Mouse (Mus musculus): ENCODE results near the gene Cdc42se1. TPM values are rescaled to one million over a fixed set of nuclear protein-coding genes. Genes with fewer than 3 reads are reported as not detected.

The Cdc42se1 gene
- polyA plus RNA-seq, 1 experiment from 2014 or later = 59.4 TPM

- peak overlapping the region; percentile 51 for H3K4me2 ChIP-seq (replicated peaks; ENCODE audit: low read depth)
- peak; percentile 91 for TF ChIP-seq CTCF (IDR thresholded peaks at IDR 0.05; ENCODE audit: low read depth)
- no peaks in the 10 kb centered on the region for H3K9me3 ChIP-seq (ENCODE audit: control insufficient read depth)
- ATAC-seq = peak; percentile 84
- no peak overlapping the region for H3K4me3 ChIP-seq (ENCODE audit: low read depth, low read length)
- peaks cover 37% of the 10 kb centered on the region for H3K36me3 ChIP-seq (ENCODE audit: control insufficient read depth, insufficient read depth)
- WGBS = 38% methylated on average over 11 of the region's 11 CpGs
- H3K4me1 ChIP-seq (replicated peaks; ENCODE audit: control insufficient read depth, insufficient read depth, low read length) = no peaks in the 10 kb centered on the region
- H3K9ac ChIP-seq (ENCODE audit: low read depth, low read length) = no peak overlapping the region
- H3K27me3 ChIP-seq (replicated peaks; ENCODE audit: control insufficient read depth, insufficient read depth, low read length) = no peaks in the 10 kb centered on the region
- H3K27ac ChIP-seq (ENCODE audit: low read depth, low read length) = peak overlapping the region; percentile 30
Measured at GRCm38 (mm10) chr3:95263089-95263739, 34.7 kb downstream of the Cdc42se1 start.

- no peaks in the 10 kb centered on the region for H3K4me1 ChIP-seq (replicated peaks; ENCODE audit: control insufficient read depth, insufficient read depth, low read length)
- no peaks in the 10 kb centered on the region for H3K9me3 ChIP-seq (ENCODE audit: control insufficient read depth)
- peaks cover 29% of the 10 kb centered on the region for H3K36me3 ChIP-seq (ENCODE audit: control insufficient read depth, insufficient read depth)
- H3K27ac ChIP-seq (ENCODE audit: low read depth, low read length) = no peak overlapping the region
- no peak for ATAC-seq
- H3K4me2 ChIP-seq (replicated peaks; ENCODE audit: low read depth) = no peak overlapping the region
- no peak for TF ChIP-seq CTCF (IDR thresholded peaks at IDR 0.05; ENCODE audit: low read depth)
- no peak overlapping the region for H3K9ac ChIP-seq (ENCODE audit: low read depth, low read length)
- no peaks in the 10 kb centered on the region for H3K27me3 ChIP-seq (replicated peaks; ENCODE audit: control insufficient read depth, insufficient read depth, low read length)
- 84% methylated on average over 1 of the region's 1 CpGs for WGBS
- H3K4me3 ChIP-seq (ENCODE audit: low read depth, low read length) = no peak overlapping the region
Measured at GRCm38 (mm10) chr3:95264724-95265123, 36.2 kb downstream of the Cdc42se1 start.

- Histone ChIP-seq H3K4me1 (replicated peaks; ENCODE audit: control insufficient read depth, insufficient read depth, low read length) (no peaks in the 10 kb centered on the region), H3K9me3 (ENCODE audit: control insufficient read depth) (no peaks in the 10 kb centered on the region), H3K27ac (ENCODE audit: low read depth, low read length) (no peak overlapping the region), H3K27me3 (replicated peaks; ENCODE audit: control insufficient read depth, insufficient read depth, low read length) (no peaks in the 10 kb centered on the region), H3K4me3 (ENCODE audit: low read depth, low read length) (no peak overlapping the region), H3K9ac (ENCODE audit: low read depth, low read length) (no peak overlapping the region), H3K4me2 (replicated peaks; ENCODE audit: low read depth) (no peak overlapping the region), H3K36me3 (ENCODE audit: control insufficient read depth, insufficient read depth) (peaks cover 26% of the 10 kb centered on the region)
- no peak for TF ChIP-seq CTCF (IDR thresholded peaks at IDR 0.05; ENCODE audit: low read depth)
- 92% methylated on average over 3 of the region's 3 CpGs for WGBS
- ATAC-seq = no peak
Measured at GRCm38 (mm10) chr3:95266052-95266451, 37.5 kb downstream of the Cdc42se1 start.

- no peak overlapping the region for H3K9ac ChIP-seq (ENCODE audit: low read depth, low read length)
- peaks cover 20% of the 10 kb centered on the region for H3K36me3 ChIP-seq (ENCODE audit: control insufficient read depth, insufficient read depth)
- no peaks in the 10 kb centered on the region for H3K4me1 ChIP-seq (replicated peaks; ENCODE audit: control insufficient read depth, insufficient read depth, low read length)
- no peaks in the 10 kb centered on the region for H3K27me3 ChIP-seq (replicated peaks; ENCODE audit: control insufficient read depth, insufficient read depth, low read length)
- 0 out of 2 replicates have a peak overlapping the region, but pooled peaks have one; percentile 35 for H3K27ac ChIP-seq (ENCODE audit: low read depth, low read length)
- ATAC-seq = peak; percentile 23; the same call in 1 of the 2 replicates
- H3K4me3 ChIP-seq (ENCODE audit: low read depth, low read length) = no peak overlapping the region
- H3K4me2 ChIP-seq (replicated peaks; ENCODE audit: low read depth) = no peak overlapping the region
- TF ChIP-seq CTCF (IDR thresholded peaks at IDR 0.05; ENCODE audit: low read depth) = no peak
- H3K9me3 ChIP-seq (ENCODE audit: control insufficient read depth) = no peaks in the 10 kb centered on the region
Measured at GRCm38 (mm10) chr3:95267855-95268254, 39.3 kb downstream of the Cdc42se1 start.

- no peak for TF ChIP-seq CTCF (IDR thresholded peaks at IDR 0.05; ENCODE audit: low read depth)
- no peaks in the 10 kb centered on the region for H3K9me3 ChIP-seq (ENCODE audit: control insufficient read depth)
- H3K4me2 ChIP-seq (replicated peaks; ENCODE audit: low read depth) = no peak overlapping the region
- H3K9ac ChIP-seq (ENCODE audit: low read depth, low read length) = no peak overlapping the region
- no peak overlapping the region for H3K4me3 ChIP-seq (ENCODE audit: low read depth, low read length)
- H3K36me3 ChIP-seq (ENCODE audit: control insufficient read depth, insufficient read depth) = peaks cover 20% of the 10 kb centered on the region
- no peaks in the 10 kb centered on the region for H3K27me3 ChIP-seq (replicated peaks; ENCODE audit: control insufficient read depth, insufficient read depth, low read length)
- H3K27ac ChIP-seq (ENCODE audit: low read depth, low read length) = no peak overlapping the region
- 91% methylated on average over 5 of the region's 5 CpGs for WGBS
- no peaks in the 10 kb centered on the region for H3K4me1 ChIP-seq (replicated peaks; ENCODE audit: control insufficient read depth, insufficient read depth, low read length)
- no peak for ATAC-seq
Measured at GRCm38 (mm10) chr3:95269789-95270188, 41.3 kb downstream of the Cdc42se1 start.

DNA sequence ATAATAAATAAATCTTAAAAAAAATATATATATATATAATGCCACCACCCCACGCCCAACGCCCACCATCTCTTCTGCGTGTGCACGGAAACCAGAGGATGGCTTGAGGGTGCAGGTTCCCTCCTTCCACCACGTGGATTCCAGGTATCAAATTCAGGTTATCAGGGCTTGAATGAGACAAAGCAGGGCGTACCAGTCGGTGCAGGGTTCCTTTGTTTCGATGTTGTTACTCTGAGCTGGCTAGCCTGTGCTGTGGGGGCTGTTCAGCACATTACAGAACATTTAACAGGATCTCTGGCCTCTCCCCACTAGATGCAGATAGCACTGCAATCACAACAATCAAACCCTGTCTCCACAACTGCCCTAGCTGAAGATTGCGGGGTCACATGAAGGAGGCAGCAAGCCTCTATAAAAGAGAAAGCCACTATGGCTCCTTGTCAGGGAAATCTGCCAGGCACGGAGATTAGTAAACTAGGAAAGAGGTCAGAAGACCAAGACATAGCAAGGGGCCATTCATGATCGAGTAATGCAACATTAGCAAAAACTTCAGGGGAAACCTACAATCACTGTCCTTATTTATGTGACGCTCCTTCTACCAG, 42.3 kb downstream of the Cdc42se1 start:
- H3K4me3 ChIP-seq (ENCODE audit: low read depth, low read length) = no peak overlapping the region

More for the DNA sequence above, 42.3 kb downstream of the Cdc42se1 start:
- TF ChIP-seq CTCF (IDR thresholded peaks at IDR 0.05; ENCODE audit: low read depth) = no peak
- Histone ChIP-seq H3K27ac (ENCODE audit: low read depth, low read length) (no peak overlapping the region), H3K4me1 (replicated peaks; ENCODE audit: control insufficient read depth, insufficient read depth, low read length) (no peaks in the 10 kb centered on the region), H3K9me3 (ENCODE audit: control insufficient read depth) (no peaks in the 10 kb centered on the region), H3K9ac (ENCODE audit: low read depth, low read length) (no peak overlapping the region), H3K4me2 (replicated peaks; ENCODE audit: low read depth) (no peak overlapping the region), H3K36me3 (ENCODE audit: control insufficient read depth, insufficient read depth) (peaks cover 13% of the 10 kb centered on the region; the same call in 1 of the 2 replicates), H3K27me3 (replicated peaks; ENCODE audit: control insufficient read depth, insufficient read depth, low read length) (no peaks in the 10 kb centered on the region)
- 75% methylated on average over 12 of the region's 12 CpGs for WGBS
- ATAC-seq = no peak

All from intestine, postnatal 0 days (tissue).